Mouse (Mus musculus): ENCODE results near the gene Tlk2. TPM values are rescaled to one million over a fixed set of nuclear protein-coding genes. Genes with fewer than 3 reads are reported as not detected.
A peak's percentile ranks its signal among the peaks of the same experiment; 100 is the strongest.

The Tlk2 gene
- polyA plus RNA-seq, 1 experiment from 2014 or later, result 14.4 TPM

GRCm38 (mm10) chr11:105292124-105293071 lies 113.8 kb downstream of the Tlk2 start, which contains the start of gene Mrc2:
Gene Mrc2 (plus strand): TSS chr11:105292643.
- DNase-seq (ENCODE audit: low spot score) (peak; percentile 78), ATAC-seq (peak; percentile 77)
- peak within 1 kb of the TSS; percentile 41 for H3K9ac ChIP-seq (replicated peaks; ENCODE audit: low read depth)
- no peaks in the 10 kb centered on the region for H3K27me3 ChIP-seq (replicated peaks; ENCODE audit: insufficient read depth, low read length)
- peak within 1 kb of the TSS; percentile 87 for H3K27ac ChIP-seq (ENCODE audit: low read length)
- H3K4me1 ChIP-seq (ENCODE audit: insufficient read depth, low read depth, low read length), result peaks cover 6% of the 10 kb centered on the region; the same call in 1 of the 2 replicates
- H3K36me3 ChIP-seq (ENCODE audit: insufficient read depth, low read length), result no peaks in the 10 kb centered on the region
- TF ChIP-seq CTCF (IDR thresholded peaks at IDR 0.05) (0 out of 2 replicates have a peak, but pooled peaks have one; percentile 30), EP300 (IDR thresholded peaks at IDR 0.05) (no peak; the same call in 1 of the 2 replicates)
- H3K4me2 ChIP-seq (replicated peaks; ENCODE audit: low read depth, low read length), result peak within 1 kb of the TSS; percentile 60
- WGBS, result under 1% methylated on average over 64 of the region's 75 CpGs
- H3K4me3 ChIP-seq (ENCODE audit: low read depth, low read length), result peak within 1 kb of the TSS; percentile 46
- no peaks in the 10 kb centered on the region for H3K9me3 ChIP-seq (ENCODE audit: low read length)

- 2% methylated on average over 15 of the region's 26 CpGs for WGBS
Observed at GRCm38 (mm10) chr11:105293101-105293581, 114.5 kb downstream of the Tlk2 start.

GRCm38 (mm10) chr11:105293901-105294494 lies 115.4 kb downstream of the Tlk2 start:
- 14% methylated on average over 9 of the region's 9 CpGs for WGBS

More at GRCm38 (mm10) chr11:105293101-105293581, 114.5 kb downstream of the Tlk2 start:
- ATAC-seq (peak; percentile 30; the same call in 1 of the 2 replicates), DNase-seq (ENCODE audit: low spot score) (peak; percentile 77)
- peaks cover 6% of the 10 kb centered on the region; the same call in 1 of the 2 replicates for H3K4me1 ChIP-seq (ENCODE audit: insufficient read depth, low read depth, low read length)
- H3K36me3 ChIP-seq (ENCODE audit: insufficient read depth, low read length), result no peaks in the 10 kb centered on the region
- no peaks in the 10 kb centered on the region for H3K9me3 ChIP-seq (ENCODE audit: low read length)
- H3K4me3 ChIP-seq (ENCODE audit: low read depth, low read length), result peak overlapping the region; percentile 46
- H3K27ac ChIP-seq (ENCODE audit: low read length), result peak overlapping the region; percentile 72
- H3K27me3 ChIP-seq (replicated peaks; ENCODE audit: insufficient read depth, low read length), result no peaks in the 10 kb centered on the region
- H3K4me2 ChIP-seq (replicated peaks; ENCODE audit: low read depth, low read length), result peak overlapping the region; percentile 60
- 0 out of 2 replicates have a peak overlapping the region, but pooled peaks have one; percentile 27 for H3K9ac ChIP-seq (replicated peaks; ENCODE audit: low read depth)
- TF ChIP-seq CTCF (IDR thresholded peaks at IDR 0.05) (no peak), EP300 (IDR thresholded peaks at IDR 0.05) (no peak)

GRCm38 (mm10) chr11:105296084-105296483 lies 117.5 kb downstream of the Tlk2 start:
- 66% methylated on average over 10 of the region's 10 CpGs for WGBS
- no peaks in the 10 kb centered on the region for H3K9me3 ChIP-seq (ENCODE audit: low read length)
- no peak overlapping the region for H3K4me3 ChIP-seq (ENCODE audit: low read depth, low read length)
- H3K4me2 ChIP-seq (replicated peaks; ENCODE audit: low read depth, low read length), result no peak overlapping the region
- DNase-seq (ENCODE audit: low spot score) (no peak), ATAC-seq (no peak)
- H3K4me1 ChIP-seq (ENCODE audit: insufficient read depth, low read depth, low read length), result no peaks in the 10 kb centered on the region; the same call in 1 of the 2 replicates
- H3K36me3 ChIP-seq (ENCODE audit: insufficient read depth, low read length), result no peaks in the 10 kb centered on the region
- 0 out of 2 replicates have a peak overlapping the region, but pooled peaks have one; percentile 20 for H3K27ac ChIP-seq (ENCODE audit: low read length)
- H3K9ac ChIP-seq (replicated peaks; ENCODE audit: low read depth), result no peak overlapping the region
- TF ChIP-seq EP300 (IDR thresholded peaks at IDR 0.05) (no peak), CTCF (IDR thresholded peaks at IDR 0.05) (no peak)
- H3K27me3 ChIP-seq (replicated peaks; ENCODE audit: insufficient read depth, low read length), result no peaks in the 10 kb centered on the region

More at GRCm38 (mm10) chr11:105293901-105294494, 115.4 kb downstream of the Tlk2 start:
- Histone ChIP-seq H3K27ac (ENCODE audit: low read length) (peak overlapping the region; percentile 72), H3K36me3 (ENCODE audit: insufficient read depth, low read length) (no peaks in the 10 kb centered on the region), H3K9me3 (ENCODE audit: low read length) (no peaks in the 10 kb centered on the region), H3K9ac (replicated peaks; ENCODE audit: low read depth) (peak overlapping the region; percentile 41), H3K27me3 (replicated peaks; ENCODE audit: insufficient read depth, low read length) (no peaks in the 10 kb centered on the region), H3K4me3 (ENCODE audit: low read depth, low read length) (peak overlapping the region; percentile 46), H3K4me1 (ENCODE audit: insufficient read depth, low read depth, low read length) (peaks cover 6% of the 10 kb centered on the region; the same call in 1 of the 2 replicates), H3K4me2 (replicated peaks; ENCODE audit: low read depth, low read length) (peak overlapping the region; percentile 60)
- ATAC-seq, result no peak
- DNase-seq (ENCODE audit: low spot score), result peak; percentile 34
- TF ChIP-seq EP300 (IDR thresholded peaks at IDR 0.05), result no peak
- TF ChIP-seq CTCF (IDR thresholded peaks at IDR 0.05), result no peak

GRCm38 (mm10) chr11:105310197-105310596 lies 131.6 kb downstream of the Tlk2 start:
- Histone ChIP-seq H3K27ac (ENCODE audit: low read length) (peak overlapping the region; percentile 71), H3K9me3 (ENCODE audit: low read length) (no peaks in the 10 kb centered on the region), H3K4me2 (replicated peaks; ENCODE audit: low read depth, low read length) (no peak overlapping the region), H3K36me3 (ENCODE audit: insufficient read depth, low read length) (no peaks in the 10 kb centered on the region), H3K4me3 (ENCODE audit: low read depth, low read length) (no peak overlapping the region), H3K9ac (replicated peaks; ENCODE audit: low read depth) (no peak overlapping the region), H3K4me1 (ENCODE audit: insufficient read depth, low read depth, low read length) (peaks cover 29% of the 10 kb centered on the region), H3K27me3 (replicated peaks; ENCODE audit: insufficient read depth, low read length) (no peaks in the 10 kb centered on the region)
- DNase-seq (ENCODE audit: low spot score) (peak; percentile 92), ATAC-seq (peak; percentile 82)
- TF ChIP-seq CTCF (IDR thresholded peaks at IDR 0.05) (no peak), EP300 (IDR thresholded peaks at IDR 0.05) (peak; percentile 85)
- 37% methylated on average over 7 of the region's 7 CpGs for WGBS
